Mouse (Mus musculus): Measurements from ENCODE around the gene 4921517D22Rik.

DNA sequence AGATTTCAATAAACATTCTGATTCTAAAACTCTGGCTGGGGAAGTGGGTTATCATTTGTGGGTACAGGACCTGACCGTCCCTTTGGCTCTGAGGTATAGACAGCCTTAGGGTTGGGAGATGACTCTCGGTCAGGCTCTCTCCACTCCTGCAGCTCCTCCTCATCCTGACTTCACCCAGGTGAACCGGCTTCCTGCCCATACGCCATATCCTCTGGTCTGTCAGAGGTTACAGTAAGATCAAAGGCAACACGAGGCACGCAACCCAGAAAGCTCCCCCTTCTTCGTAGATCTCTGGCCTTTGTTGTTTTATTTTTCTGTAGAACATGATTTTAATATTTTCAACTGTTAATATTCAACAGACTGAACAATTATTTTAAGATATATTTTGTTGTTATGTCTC, 1.9 kb upstream of the 4921517D22Rik start:
- TF ChIP-seq CTCF (IDR thresholded peaks at IDR 0.05; ENCODE audit: extremely low read depth, insufficient read depth, insufficient read length, insufficient replicate concordance) (no peak), POLR2A (IDR thresholded peaks at IDR 0.05; ENCODE audit: low read depth, low read length) (no peak)
